Mouse (Mus musculus) midbrain, embryonic 12.5 days (tissue): Measurements from ENCODE around the gene Gm28374. TPM values are rescaled to one million over a fixed set of nuclear protein-coding genes. Genes with fewer than 3 reads are reported as not detected.

Experiments used
- ATAC-seq: fragments of 200-750 bp; cut with Nextera tagmentation; 2 replicates; pipeline ENCODE4 v1.8.0; 2017; ENCODE audit warnings: low read depth, moderate TSS enrichment, moderate library complexity; ENCODE audit not compliant: low FRiP score
- H3K27ac ChIP-seq: fragments of 300-500 bp; sonication (generic); replicated peaks from 2 replicates; pipeline ENCODE4 v1.5.1; 2016; ENCODE audit warnings: mild to moderate bottlenecking
- H3K27me3 ChIP-seq: fragments of 300-500 bp; sonication (generic); 2 replicates; pipeline ENCODE4 v1.6.1; 2016; ENCODE audit warnings: mild to moderate bottlenecking
- H3K36me3 ChIP-seq: fragments of 300-500 bp; sonication (generic); 2 replicates; pipeline ENCODE4 v1.6.1; 2016
- H3K4me1 ChIP-seq: fragments of 300-500 bp; sonication (generic); 2 replicates; pipeline ENCODE4 v1.6.1; 2016
- H3K4me2 ChIP-seq: fragments of 300-500 bp; sonication (generic); replicated peaks from 2 replicates; pipeline ENCODE4 v1.6.1; 2016; ENCODE audit warnings: mild to moderate bottlenecking, moderate library complexity
- H3K4me3 ChIP-seq: fragments of 300-500 bp; sonication (generic); 2 replicates; pipeline ENCODE4 v1.5.1; 2016; ENCODE audit warnings: mild to moderate bottlenecking
- H3K9ac ChIP-seq: fragments of 300-500 bp; sonication (generic); replicated peaks from 2 replicates; pipeline ENCODE4 v1.6.1; 2016; ENCODE audit warnings: mild to moderate bottlenecking, moderate library complexity
- H3K9me3 ChIP-seq: fragments of 300-500 bp; sonication (generic); 2 replicates; pipeline ENCODE4 v1.6.1; 2016; ENCODE audit warnings: mild to moderate bottlenecking
- WGBS: fragments of 180-500 bp; shearing (Covaris S2); methylation state at CpG from one replicate; pipeline ENCODE4 v1.1.7; 2016; 5-methylcytosine and 5-hydroxymethylcytosine counted together
- polyA plus RNA-seq: library from polyadenylated mRNA; unstranded; fragments of >200 nt; fragmentation: Nextera tagmentation; extraction: Ambion mirVana; gene quantifications from 2 replicates; pipeline ENCODE4 v1.2.1, GENCODE M21; 2016

The Gm28374 gene
- polyA plus RNA-seq, 1 experiment from 2014 or later: 2.6 TPM

DNA sequence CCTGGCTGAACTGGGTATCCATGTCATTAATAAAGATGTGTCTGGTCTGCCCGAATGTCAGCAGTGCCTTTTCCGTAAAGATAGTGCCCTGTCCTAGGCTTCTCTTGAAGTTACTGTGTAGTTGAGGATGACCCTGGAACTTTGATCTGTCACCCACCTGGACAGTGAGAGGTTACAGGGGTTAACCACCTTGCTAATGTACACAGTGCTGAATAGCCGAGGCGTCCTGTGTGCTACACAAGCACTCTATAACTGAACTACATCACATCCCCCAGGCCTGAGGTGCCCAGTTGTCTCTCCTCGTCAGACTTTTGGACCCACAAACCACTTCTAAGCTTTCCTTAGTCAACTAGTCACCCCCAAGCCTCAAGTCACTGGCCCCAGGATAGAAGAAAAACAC is 19.6 kb downstream of the Gm28374 start:
- Histone ChIP-seq H3K9ac (peak overlapping the region; percentile 86; the same call in 1 of the 2 replicates), H3K27ac (no peak overlapping the region), H3K4me1 (peaks cover 43% of the 10 kb centered on the region), H3K36me3 (peaks cover 13% of the 10 kb centered on the region), H3K27me3 (no peaks in the 10 kb centered on the region), H3K4me2 (peak overlapping the region; percentile 99), H3K9me3 (no peaks in the 10 kb centered on the region), H3K4me3 (peak overlapping the region; percentile 69)
- ATAC-seq: no peak
- 70% methylated on average over 5 of the region's 5 CpGs for WGBS

DNA sequence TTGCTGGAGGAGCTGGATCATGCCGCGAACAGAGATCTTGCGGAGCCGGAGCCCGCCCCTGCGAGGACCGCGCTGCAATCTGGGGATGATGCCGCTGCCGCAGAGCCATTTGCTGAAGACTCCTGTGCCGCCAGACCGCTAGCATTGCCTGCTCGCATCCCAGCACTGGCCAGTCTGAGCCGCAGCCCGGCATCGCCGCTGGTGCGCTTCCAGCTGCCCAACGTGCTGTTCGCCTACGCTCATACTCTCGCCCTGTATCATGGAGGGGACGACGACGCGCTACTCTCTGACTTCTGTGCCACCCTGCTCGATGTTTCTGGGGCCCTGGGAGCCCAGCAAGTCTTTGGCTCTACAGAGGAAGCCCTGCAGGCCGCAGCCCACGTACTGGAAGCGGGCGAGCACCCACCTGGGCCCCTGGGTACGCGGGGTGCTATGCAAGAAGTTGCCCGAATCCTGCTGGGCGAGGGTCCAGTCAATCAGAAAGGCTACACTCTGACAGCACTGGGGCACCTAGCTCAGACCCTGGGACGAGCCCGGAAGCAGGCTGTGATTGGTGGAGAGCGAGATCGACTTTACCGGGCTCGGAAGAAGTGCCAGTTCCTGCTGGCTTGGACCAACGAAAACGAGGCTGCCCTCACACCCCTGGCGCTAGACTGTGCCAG is 20.3 kb downstream of the Gm28374 start:
- 0 out of 2 replicates have a peak, but pooled peaks have one; percentile 0 for ATAC-seq
- no peaks in the 10 kb centered on the region for H3K27me3 ChIP-seq
- peaks cover 13% of the 10 kb centered on the region for H3K36me3 ChIP-seq
- peak overlapping the region; percentile 94 for H3K27ac ChIP-seq
- WGBS: 3% methylated on average over 44 of the region's 44 CpGs
- peak overlapping the region; percentile 99 for H3K4me2 ChIP-seq
- peak overlapping the region; percentile 69 for H3K4me3 ChIP-seq
- H3K9ac ChIP-seq: peak overlapping the region; percentile 86
- peaks cover 43% of the 10 kb centered on the region for H3K4me1 ChIP-seq
- no peaks in the 10 kb centered on the region for H3K9me3 ChIP-seq

DNA sequence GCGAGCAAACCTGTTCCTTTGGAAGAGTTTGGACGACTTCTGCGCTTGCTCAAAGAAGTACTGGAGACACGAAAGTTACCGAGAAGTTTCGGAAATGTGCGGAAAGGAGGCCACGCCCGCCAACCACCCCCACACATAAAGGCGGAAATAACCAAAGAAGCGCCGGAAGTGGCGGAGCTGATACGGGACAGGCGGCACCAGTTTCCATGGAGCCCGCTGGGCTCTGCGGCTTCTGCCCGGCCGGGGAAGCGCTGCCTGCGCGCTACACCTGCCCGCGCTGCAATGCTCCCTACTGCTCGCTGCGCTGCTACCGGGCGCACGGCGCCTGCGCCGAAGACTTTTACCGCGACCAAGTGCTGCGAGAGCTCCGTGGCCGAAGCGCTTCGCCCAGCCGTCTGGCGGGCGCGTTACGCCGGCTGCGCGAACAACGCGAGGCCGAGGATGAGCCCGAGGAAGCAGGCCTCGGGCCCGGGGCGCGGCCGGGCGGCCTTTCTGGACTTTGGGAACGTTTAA is 21.0 kb downstream of the Gm28374 start, which contains the start of gene Znhit2:
TSS of gene Znhit2 (plus strand) at position 172 of the 513 bp plus-strand sequence.
- Histone ChIP-seq H3K4me2 (peak within 1 kb of the TSS; percentile 99), H3K9ac (peak within 1 kb of the TSS; percentile 86), H3K9me3 (no peaks in the 10 kb centered on the region), H3K4me1 (peaks cover 43% of the 10 kb centered on the region), H3K27me3 (no peaks in the 10 kb centered on the region), H3K36me3 (peaks cover 13% of the 10 kb centered on the region), H3K27ac (peak within 1 kb of the TSS; percentile 94), H3K4me3 (peak within 1 kb of the TSS; percentile 69)
- under 1% methylated on average over 58 of the region's 58 CpGs for WGBS
- peak; percentile 53 for ATAC-seq

DNA sequence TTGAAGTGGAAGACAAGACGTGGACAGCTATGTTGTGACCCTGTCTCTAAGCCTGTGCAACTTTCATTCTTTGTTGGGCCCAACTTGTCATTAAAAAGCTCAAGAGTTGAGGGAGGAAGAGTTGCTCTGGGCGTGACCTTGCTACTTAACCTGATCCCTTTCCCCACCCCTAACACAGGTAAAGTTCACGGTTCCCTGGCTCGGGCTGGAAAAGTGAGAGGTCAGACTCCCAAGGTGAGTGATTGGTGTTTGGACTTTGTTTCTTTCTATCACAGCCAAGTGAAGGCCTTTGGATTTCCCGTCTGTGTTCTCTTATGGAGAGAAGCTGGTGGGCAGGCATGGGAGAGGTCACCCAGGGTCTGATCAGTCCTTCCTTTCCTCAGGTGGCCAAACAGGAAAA is 23.1 kb downstream of the Gm28374 start:
- WGBS: 87% methylated on average over 5 of the region's 5 CpGs
- H3K4me1 ChIP-seq: peaks cover 42% of the 10 kb centered on the region
- H3K9me3 ChIP-seq: no peaks in the 10 kb centered on the region
- peak overlapping the region; percentile 84 for H3K4me3 ChIP-seq
- no peak for ATAC-seq
- peak overlapping the region; percentile 86; the same call in 1 of the 2 replicates for H3K9ac ChIP-seq
- H3K4me2 ChIP-seq: peak overlapping the region; percentile 82
- H3K27ac ChIP-seq: no peak overlapping the region
- H3K36me3 ChIP-seq: peaks cover 31% of the 10 kb centered on the region
- H3K27me3 ChIP-seq: no peaks in the 10 kb centered on the region

DNA sequence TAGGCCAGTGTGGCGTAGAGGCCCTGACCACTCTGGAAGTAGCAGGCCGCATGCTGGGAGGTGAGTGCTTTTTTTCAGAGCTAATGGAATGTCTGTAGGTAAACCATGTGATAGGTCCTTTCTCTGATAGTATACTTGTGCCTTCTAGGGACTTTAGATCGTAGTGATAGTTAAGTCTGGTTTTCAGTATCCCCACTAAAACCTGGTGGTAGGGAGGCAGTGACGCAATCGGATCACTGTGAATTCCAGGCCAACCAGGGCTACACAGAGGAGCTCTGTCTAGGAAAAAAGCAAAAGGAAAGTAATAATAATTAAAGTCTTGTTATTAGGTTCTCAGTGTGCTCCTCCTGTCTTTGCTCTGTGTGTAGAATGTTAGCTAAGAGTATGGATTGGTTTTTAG is 23.5 kb downstream of the Gm28374 start:
- ATAC-seq: no peak
- WGBS: 34% methylated on average over 5 of the region's 5 CpGs
- Histone ChIP-seq H3K36me3 (peaks cover 36% of the 10 kb centered on the region), H3K4me3 (peak overlapping the region; percentile 84), H3K9me3 (no peaks in the 10 kb centered on the region), H3K27me3 (no peaks in the 10 kb centered on the region), H3K4me1 (peaks cover 40% of the 10 kb centered on the region), H3K27ac (peak overlapping the region; percentile 70; the same call in 1 of the 2 replicates), H3K9ac (peak overlapping the region; percentile 86), H3K4me2 (peak overlapping the region; percentile 82)

DNA sequence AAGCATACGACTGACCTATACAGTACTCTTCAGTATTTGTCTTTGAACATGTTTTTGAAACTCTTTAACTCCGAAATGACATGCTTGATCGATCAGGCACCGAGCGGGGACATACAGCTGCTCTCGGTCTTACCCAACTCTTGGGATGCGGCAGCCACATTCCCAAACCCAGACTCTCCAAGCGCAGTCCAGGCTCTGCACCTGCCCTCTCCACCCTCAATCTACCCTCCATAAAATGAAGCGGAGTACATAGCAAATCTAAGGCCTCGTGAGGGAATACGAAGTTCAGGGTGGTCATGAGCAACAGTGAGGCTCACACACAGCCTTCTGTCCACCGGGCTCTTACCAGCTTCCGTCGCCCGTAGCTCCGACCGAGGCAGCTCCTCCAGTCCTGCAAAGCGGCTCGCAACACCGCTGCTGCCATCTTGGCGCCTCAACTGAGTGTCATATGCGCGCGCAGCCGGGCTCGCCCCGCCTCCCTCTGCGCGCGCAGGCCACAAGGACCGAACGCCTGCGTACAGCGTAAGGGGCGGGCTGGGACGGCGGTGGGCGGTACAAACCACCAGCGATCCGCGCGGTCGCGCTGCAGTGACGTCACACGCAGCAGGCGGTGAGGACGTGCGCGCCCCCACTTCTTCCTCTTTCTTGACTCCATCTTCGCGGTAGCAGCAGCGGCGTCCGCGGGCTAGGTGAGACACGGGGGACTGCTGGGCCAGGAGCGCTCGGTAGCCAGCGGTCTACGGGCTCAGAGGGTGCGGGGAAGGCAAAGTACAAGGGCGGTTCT is 24.6 kb downstream of the Gm28374 start, which contains the start of the genes Mrpl49 and Fau:
TSS of gene Mrpl49 (minus strand) at position 473 of the 784 bp plus-strand sequence.
TSS of gene Fau (plus strand) at position 532 of the 784 bp plus-strand sequence.
- Histone ChIP-seq H3K9ac (peak within 1 kb of the TSS; percentile 86), H3K27ac (peak within 1 kb of the TSS; percentile 70), H3K4me2 (peak within 1 kb of the TSS; percentile 82), H3K4me1 (peaks cover 35% of the 10 kb centered on the region), H3K27me3 (no peaks in the 10 kb centered on the region), H3K9me3 (no peaks in the 10 kb centered on the region), H3K36me3 (peaks cover 46% of the 10 kb centered on the region), H3K4me3 (peak within 1 kb of the TSS; percentile 84)
- WGBS: under 1% methylated on average over 62 of the region's 63 CpGs
- peak; percentile 87 for ATAC-seq

DNA sequence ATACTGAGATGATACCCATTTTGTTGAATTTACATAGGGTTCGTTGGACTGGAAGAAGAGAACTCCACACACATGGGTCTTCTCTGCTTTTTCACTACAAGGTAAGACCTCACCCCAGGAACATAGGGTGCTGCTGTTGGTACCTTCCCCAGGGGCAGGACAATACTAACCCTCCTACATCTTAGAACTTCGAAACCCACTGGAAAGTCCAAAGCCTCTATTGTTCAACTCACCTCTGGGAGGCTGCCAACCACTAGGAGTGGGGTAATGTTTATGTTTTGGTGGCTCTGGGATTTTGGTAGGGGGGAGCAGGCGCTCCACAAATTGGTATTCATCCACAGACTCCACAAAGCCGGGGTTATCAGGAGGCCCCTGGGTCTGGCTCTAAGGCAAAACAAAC is 25.4 kb downstream of the Gm28374 start:
- WGBS: 59% methylated on average over 4 of the region's 4 CpGs
- H3K36me3 ChIP-seq: peaks cover 54% of the 10 kb centered on the region
- ATAC-seq: no peak
- H3K4me1 ChIP-seq: peaks cover 27% of the 10 kb centered on the region
- peak overlapping the region; percentile 78 for H3K9ac ChIP-seq
- H3K27me3 ChIP-seq: no peaks in the 10 kb centered on the region
- peak overlapping the region; percentile 84 for H3K4me3 ChIP-seq
- H3K27ac ChIP-seq: no peak overlapping the region
- H3K4me2 ChIP-seq: peak overlapping the region; percentile 82
- no peaks in the 10 kb centered on the region for H3K9me3 ChIP-seq

DNA sequence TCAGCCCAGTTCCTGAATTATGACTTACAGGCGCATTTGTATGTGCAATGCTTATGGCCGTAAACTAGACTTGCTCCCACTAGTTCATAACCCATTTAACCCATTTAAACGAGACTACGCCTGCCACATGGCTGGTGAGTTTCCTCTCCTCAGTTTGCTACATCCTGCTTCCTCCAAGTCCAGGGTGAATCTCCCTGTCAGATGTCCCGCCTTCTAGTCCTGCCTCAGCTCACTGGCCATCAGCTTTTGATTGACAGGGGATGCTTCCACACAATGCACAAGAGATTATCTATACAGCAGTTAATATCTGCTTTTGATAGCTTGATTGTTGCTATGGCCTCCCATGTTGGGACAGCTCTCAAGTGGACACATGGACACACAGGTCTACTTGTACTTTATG is 27.8 kb downstream of the Gm28374 start:
- H3K36me3 ChIP-seq: peaks cover 72% of the 10 kb centered on the region

DNA sequence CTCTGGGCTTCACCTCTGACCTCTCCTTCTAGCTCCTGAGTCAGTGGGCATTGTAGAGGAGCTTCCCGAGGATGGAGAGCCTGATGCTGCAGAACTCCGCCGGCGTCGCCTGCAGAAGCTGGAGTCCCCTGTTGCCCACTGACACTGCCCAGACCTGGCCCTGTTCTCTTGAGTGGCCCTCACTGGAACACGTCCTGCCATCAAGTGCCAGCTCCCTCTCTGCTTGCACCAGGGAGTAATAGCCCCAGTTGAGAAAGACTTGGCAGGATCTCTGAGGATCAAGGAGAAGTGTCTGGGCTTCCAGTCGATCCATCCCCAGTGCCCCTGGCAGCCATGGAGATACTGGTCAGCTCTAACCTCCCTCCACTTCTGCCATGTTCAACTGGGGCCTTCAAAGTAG is 29.5 kb downstream of the Gm28374 start:
- H3K4me3 ChIP-seq: no peak overlapping the region
- H3K27me3 ChIP-seq: no peaks in the 10 kb centered on the region
- no peak overlapping the region for H3K9ac ChIP-seq
- H3K27ac ChIP-seq: no peak overlapping the region
- no peak for ATAC-seq
- H3K9me3 ChIP-seq: no peaks in the 10 kb centered on the region
- 90% methylated on average over 7 of the region's 7 CpGs for WGBS
- no peak overlapping the region for H3K4me2 ChIP-seq
- H3K36me3 ChIP-seq: peaks cover 77% of the 10 kb centered on the region
- H3K4me1 ChIP-seq: peaks cover 21% of the 10 kb centered on the region

More for the DNA sequence above, 27.8 kb downstream of the Gm28374 start:
- no peaks in the 10 kb centered on the region for H3K27me3 ChIP-seq
- H3K27ac ChIP-seq: no peak overlapping the region
- 93% methylated on average over 5 of the region's 5 CpGs for WGBS
- peaks cover 20% of the 10 kb centered on the region for H3K4me1 ChIP-seq
- no peaks in the 10 kb centered on the region for H3K9me3 ChIP-seq
- no peak overlapping the region for H3K4me3 ChIP-seq
- no peak overlapping the region for H3K9ac ChIP-seq
- no peak for ATAC-seq
- H3K4me2 ChIP-seq: no peak overlapping the region

DNA sequence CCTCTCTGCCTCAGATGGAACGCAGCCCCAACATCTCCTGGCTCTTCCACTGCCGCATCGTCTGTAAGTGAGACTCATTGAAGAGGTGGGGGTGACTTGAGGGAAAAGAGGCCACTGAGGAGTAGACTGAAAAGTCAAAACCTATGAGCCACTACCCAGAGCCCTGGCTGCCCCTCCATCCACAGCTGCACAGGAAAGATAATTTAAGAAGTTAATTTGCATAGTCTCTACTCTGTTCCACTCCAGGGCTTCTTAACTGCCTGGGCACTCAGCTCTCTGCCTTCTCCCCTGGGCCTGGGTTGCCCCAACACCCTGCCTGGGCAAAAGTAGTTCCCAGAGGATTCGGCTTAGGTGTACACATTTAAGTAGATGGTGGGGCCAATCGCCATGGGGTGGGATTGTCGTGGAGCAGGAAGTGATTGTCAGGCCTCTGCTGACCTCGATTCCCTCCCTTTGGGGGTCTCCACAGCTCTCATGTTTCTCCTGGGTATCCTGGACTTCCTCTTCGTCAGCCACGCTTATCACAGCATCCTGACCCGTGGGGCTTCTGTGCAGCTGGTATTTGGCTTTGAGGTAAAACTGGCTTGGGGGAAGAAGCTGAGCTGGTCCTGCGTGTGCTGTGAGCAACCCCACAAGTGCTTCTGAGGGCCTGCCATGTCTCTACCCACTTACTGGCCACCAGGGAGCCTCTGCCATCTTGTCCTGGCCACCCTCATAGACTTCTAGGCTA is 33.2 kb downstream of the Gm28374 start:
- no peak overlapping the region for H3K9ac ChIP-seq
- no peak overlapping the region for H3K27ac ChIP-seq
- peaks cover 57% of the 10 kb centered on the region for H3K36me3 ChIP-seq
- no peak for ATAC-seq
- H3K27me3 ChIP-seq: no peaks in the 10 kb centered on the region
- no peak overlapping the region for H3K4me2 ChIP-seq
- H3K9me3 ChIP-seq: no peaks in the 10 kb centered on the region
- H3K4me3 ChIP-seq: 0 out of 2 replicates have a peak overlapping the region, but pooled peaks have one; percentile 97
- 91% methylated on average over 11 of the region's 11 CpGs for WGBS
- H3K4me1 ChIP-seq: peaks cover 21% of the 10 kb centered on the region

DNA sequence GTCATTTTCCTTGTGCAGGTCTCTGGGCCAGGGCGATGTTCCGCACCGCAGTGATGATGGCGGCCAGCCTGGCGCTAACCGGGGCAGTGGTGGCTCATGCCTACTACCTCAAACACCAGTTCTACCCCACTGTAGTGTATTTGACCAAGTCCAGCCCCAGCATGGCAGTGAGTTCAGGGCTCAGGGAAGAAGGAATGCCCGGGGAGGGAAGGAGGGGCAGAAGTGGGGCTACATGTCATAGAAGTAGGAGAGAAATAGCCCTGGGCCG is 34.2 kb downstream of the Gm28374 start:
- Histone ChIP-seq H3K27ac (no peak overlapping the region), H3K4me1 (peaks cover 21% of the 10 kb centered on the region), H3K9me3 (no peaks in the 10 kb centered on the region), H3K9ac (peak overlapping the region; percentile 91), H3K4me3 (peak overlapping the region; percentile 97), H3K36me3 (peaks cover 47% of the 10 kb centered on the region), H3K27me3 (no peaks in the 10 kb centered on the region), H3K4me2 (peak overlapping the region; percentile 99)
- no peak for ATAC-seq
- WGBS: 87% methylated on average over 8 of the region's 8 CpGs
